Mouse (Mus musculus) adrenal gland, postnatal 36 days (tissue): ENCODE data around the gene Gm42906. TPM values are rescaled to one million over a fixed set of nuclear protein-coding genes. Genes with fewer than 3 reads are reported as not detected.

ENCODE experiments used
- DNase-seq, 2 experiments: peaks; one replicate each; pipeline ENCODE4 v3.0.0; 2021; ENCODE audit warnings: mixed read lengths in 1 of 2
- total RNA-seq, 2 experiments: library from RNA; stranded (reverse); gene quantifications; 2 replicates each; pipeline ENCODE4 v1.2.3; 2021

Gene Gm42906
- total RNA-seq, 2 experiments from 2014 or later: not detected

DNA sequence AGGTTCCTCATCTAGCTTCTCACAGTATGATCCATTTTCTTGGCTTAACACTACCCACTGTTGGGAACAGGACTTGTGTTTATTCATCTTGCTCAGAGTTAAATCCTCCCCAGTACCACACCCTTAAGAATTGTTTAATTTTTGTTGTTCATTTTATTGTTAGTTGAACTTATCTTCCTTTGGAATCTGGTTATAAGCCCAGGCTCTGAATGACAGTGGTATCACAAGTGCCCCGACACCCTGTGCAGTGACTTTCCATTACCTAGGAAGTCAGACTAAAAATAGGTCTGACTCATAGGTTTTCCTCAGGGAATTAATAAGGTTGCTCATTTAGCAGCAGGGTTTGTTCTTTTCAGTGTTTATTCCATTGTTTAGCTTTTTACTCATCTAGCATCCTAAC is 362.7 kb downstream of the Gm42906 start:
- DNase-seq: no peak

GRCm38 (mm10) chr5:151061942-151062341 is 366.0 kb downstream of the Gm42906 start:
- DNase-seq: no peak

DNA sequence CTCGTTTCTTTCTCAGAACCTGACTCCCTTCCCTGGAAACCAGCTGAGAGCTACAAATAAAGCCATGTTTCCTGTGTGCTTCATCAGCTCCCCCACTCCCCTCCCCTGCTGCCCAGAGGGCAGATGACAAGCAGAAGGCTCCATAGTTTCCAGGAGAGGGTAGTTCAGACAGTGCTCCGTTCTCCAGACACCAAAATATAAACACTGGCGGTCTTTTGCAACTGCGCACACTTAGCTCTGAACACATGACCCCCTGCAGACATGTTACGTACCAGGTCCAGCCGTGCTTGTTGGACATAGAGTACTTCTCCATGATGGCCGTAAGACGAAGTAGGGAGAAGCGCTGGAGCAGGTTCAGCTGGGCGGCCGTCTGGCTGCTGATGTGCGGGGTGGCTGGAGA is 367.5 kb downstream of the Gm42906 start:
- no peak for DNase-seq

DNA sequence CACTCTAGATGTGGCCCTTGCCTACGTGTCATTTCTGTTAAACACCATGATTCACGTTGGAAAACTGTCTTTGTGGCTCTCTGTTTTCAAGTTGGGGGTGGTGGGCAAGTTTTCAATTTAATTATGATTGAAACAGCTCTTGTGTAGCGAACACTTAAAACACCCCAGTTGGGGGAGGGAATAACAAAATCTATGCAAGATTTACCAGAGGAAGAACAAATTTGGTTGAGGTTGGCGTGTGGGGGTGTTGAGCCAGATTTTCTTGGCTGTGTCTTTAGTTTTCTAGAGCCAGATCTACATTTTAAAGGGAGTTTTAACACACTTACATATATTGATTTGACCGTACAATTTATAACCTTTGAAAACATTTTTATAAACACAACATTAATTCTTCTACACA is 368.2 kb downstream of the Gm42906 start:
- DNase-seq: no peak

GRCm38 (mm10) chr5:151059352-151059751 is 368.6 kb downstream of the Gm42906 start:
- DNase-seq: no peak

DNA sequence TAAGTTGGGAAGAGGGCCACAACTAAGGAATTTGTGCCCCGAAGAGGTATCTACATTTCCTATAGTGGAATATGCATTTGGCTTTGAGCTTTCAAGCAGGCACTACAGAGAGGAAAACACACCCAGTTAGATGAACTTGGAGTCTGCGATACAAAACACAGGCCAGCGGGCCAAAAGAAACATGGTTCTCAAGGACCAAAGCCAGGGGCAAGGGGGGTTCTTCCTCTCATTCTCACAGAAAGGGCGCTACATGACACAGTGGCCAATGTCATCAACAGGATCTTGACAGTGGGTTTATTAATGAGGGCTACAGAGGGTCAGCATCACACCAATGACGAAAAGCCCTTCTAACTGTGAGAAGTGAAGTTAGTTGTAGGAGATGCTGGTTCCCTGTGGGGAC is 370.2 kb downstream of the Gm42906 start:
- DNase-seq: no peak

DNA sequence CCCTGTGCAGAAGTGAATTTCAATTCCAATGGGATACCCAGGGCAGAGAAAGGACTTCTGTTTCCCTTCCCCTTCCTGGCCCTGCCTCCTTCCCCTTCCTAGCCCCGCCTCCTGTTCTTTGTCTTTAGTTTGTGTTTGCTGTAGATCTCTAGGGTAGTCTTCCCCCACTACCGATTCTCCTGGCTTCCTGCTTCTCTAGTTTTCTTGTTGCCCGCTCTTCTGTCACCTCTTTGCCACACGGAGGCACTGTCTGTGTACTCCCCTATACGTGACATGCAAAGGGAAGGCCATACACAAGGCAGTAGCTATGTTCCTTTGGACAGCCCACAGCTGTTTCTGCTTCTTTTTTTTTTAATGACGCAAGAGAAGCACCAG is 371.1 kb downstream of the Gm42906 start:
- no peak for DNase-seq

- DNase-seq: no peak
Observed at GRCm38 (mm10) chr5:151056255-151056919, 371.6 kb downstream of the Gm42906 start.

DNA sequence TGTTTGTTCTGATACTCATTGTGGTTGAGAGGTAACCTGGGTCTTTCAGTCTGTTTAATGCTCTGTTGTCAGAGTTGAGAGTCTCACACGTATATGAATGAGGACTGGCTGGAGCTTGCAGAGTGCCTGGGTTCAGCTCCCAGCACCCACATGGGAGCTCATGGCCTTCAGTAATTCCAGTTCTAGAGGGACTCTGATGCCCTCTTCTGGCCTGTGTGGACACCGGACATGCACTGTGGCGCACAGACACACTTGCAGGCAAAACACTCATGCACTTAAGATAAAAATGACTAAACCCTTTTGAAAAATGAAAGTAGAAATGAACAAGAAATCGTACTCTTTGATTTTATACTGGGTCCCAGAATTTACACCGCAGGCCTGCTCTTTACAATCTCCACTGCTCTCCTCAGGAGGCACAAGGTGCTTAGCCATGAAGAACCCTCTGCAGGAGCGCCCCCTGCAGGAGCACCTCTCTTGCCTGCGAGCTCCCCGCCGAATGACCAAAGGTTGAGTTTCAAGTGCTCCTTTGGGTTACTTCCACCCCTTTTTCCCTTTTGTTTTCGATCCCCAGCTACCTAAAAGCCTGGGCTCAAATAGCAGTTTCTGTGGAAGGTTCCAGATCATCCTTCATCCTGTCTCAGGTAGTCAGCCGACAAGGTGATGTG is 372.4 kb downstream of the Gm42906 start:
- DNase-seq: no peak

DNA sequence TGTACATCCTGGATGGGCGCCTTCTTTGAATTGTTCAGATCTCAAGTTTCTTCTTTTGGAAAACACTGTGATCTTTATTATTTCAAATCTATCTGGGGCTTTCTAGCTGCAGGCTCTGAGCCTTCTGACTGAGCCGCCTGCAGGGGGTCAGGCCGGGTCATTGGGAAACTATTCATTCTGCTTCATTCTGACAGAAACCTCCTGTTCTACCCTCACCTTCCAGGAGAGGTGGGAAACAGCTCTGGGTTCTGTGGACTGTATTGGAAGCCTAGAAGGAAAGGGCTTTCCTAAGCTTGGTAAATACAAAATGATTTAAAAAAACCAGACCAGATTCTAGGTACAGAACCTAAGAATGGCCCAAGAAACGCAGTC is 373.2 kb downstream of the Gm42906 start:
- no peak for DNase-seq

GRCm38 (mm10) chr5:151054100-151054742 is 373.7 kb downstream of the Gm42906 start:
- DNase-seq: no peak

DNA sequence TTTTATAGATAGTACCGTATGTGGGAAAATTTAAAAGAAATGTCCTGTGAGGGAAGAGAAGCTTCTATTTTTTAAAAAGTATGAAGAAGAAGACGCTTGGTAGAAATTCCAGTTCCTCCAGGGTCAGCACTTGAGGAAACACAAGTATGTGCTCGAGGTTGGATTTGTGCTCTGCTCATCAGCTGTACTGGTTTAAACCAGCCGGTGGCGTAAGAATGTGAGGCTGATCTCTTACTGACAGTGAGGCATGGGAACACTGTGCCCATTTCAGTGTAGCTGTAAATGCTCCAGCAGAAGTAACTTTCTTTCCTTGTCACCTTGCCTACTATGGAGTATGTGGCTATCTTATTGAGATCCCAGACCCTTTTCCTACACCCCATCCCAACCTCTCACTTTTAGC is 374.8 kb downstream of the Gm42906 start:
- no peak for DNase-seq

- no peak for DNase-seq
Observed at GRCm38 (mm10) chr5:151052331-151052730, 375.6 kb downstream of the Gm42906 start.

DNA sequence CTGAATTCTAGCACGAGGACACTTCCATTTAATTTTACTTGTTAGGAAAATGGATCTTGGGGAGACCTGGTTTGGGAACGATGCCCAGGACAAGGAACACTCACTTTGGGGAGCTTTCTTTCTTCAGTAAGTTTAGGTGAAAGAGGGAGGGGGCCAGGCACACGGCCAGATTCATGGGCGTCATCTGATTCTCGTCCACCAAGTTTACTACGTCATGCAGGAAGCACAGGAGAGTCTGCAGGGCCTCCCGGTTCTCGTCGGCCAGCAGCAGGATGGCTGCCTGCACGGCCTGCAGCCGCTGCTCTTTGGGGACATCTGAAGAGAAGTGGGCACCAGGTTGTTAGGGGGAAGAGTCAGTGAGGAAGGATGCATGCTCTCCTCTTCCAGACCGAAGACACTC is 380.5 kb downstream of the Gm42906 start:
- DNase-seq: no peak

DNA sequence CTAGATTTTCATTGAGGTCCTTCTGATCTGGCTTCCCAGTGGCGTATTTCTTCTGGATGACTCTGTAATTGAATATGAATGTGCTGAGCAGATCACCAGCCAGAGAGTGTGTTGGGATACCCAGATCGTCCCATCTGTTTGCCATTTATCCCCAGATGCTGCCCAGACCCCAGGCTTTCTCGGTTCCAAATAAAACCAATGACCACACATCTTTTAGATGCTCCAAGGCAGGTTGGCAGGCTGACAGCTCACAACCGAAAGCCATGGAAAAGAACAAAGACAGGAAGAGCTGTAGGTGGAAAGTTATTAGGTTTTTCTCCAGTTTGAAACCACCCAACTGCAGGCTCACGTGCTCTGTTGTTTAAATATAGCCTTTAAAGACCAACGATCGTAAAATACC is 381.0 kb downstream of the Gm42906 start:
- DNase-seq: no peak

DNA sequence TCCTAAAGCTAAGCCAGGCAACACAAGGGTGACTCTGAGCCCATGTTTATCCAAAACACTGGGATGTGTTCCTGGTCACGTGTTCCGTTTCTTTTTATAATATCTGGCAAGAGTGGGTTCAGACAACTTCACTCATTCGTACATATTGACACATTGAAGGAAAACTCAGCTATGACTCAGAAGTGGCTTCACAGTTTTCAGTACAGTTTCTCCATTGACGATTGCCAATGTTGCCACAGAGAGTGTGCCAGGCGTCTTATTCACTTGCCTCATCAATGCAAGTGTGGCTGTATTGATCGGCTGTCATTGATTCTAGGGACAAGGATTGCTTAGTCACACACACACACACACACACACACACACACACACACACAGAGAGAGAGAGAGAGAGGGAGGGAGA is 381.8 kb downstream of the Gm42906 start:
- DNase-seq: no peak

- no peak for DNase-seq
Observed at GRCm38 (mm10) chr5:151042911-151043310, 385.1 kb downstream of the Gm42906 start.

DNA sequence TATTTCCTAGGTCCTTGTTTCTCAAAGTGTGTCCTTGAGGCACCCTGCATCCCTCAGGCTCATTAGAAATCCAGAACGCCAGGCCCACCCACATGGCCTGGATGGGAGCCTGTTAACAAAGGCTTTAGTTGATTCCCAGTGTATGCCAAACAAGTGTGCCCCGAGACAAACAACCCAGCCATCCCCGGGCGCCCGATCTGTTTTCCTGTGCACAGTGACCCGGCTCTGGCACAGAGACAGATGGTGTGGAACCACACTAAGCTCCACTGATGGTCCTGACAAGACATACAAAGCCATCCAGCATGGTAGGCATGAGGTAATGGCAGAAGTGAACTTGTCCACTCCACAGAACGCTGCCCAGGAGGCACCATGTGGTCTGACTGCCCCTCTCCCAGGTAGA is 390.1 kb downstream of the Gm42906 start:
- no peak for DNase-seq

GRCm38 (mm10) chr5:151034715-151035512 is 393.0 kb downstream of the Gm42906 start:
- no peak for DNase-seq

GRCm38 (mm10) chr5:151028906-151029305 is 399.1 kb downstream of the Gm42906 start:
- no peak for DNase-seq

DNA sequence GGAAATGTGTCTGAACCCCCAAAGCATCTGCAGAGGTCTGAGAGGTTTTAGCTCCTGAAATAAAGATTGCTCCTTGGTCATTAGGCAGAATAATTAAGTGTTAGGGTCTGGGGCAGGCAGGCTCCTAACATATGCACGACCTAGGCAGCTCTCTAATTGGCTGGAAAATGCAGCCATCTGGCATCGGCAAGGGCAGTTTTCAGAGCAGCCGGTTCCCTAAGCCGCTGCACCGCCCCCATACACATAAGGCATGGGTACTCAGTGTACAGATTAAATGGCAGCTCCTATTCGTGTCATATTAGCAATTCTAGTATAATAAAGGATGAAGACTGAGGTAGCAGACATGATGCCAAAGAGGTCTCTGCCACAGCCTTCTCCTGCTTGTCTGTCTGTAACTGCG is 400.8 kb downstream of the Gm42906 start:
- no peak for DNase-seq

- no peak for DNase-seq
Observed at GRCm38 (mm10) chr5:151026069-151026468, 401.9 kb downstream of the Gm42906 start.

- DNase-seq: no peak
Observed at GRCm38 (mm10) chr5:151024483-151024882, 403.5 kb downstream of the Gm42906 start.
